Mouse (Mus musculus): Measurements from ENCODE around the gene Mcemp1.

GRCm38 (mm10) chr8:3628014-3628413 lies 37.5 kb upstream of the Mcemp1 start:
- TF ChIP-seq CTCF (conservative IDR thresholded peaks at IDR 0.05; ENCODE audit: low read length) (peak; percentile 57), NANOG (IDR thresholded peaks at IDR 0.05; ENCODE audit: borderline replicate concordance, low read length) (no peak), POU5F1 (IDR thresholded peaks at IDR 0.05; ENCODE audit: borderline replicate concordance, low read length) (no peak)

Measured in E14TG2a.4 (cell line).